Mouse (Mus musculus): Measurements from ENCODE around the gene Cfap97d1.

Gene Cfap97d1

DNA sequence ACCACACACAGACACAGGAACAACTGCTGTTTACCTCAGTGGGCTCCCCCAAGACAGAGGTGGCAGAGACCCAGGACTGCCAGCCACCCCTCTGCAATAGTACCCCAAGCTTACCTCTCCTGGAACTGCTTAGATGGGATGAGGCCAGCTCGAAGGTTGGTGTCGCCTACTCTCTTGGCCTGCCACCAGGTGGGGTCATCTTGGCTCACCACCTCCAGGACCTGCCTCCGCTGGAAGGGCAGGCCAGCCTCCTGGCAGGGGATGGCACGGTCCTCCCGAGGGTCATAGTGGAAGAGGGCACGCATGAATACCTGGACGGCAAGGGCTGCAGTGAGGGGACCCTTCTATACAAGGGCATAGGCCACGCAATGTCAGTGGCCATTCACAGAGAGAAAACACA lies 29.1 kb downstream of the Cfap97d1 start:
- DNase-seq, result no peak

DNA sequence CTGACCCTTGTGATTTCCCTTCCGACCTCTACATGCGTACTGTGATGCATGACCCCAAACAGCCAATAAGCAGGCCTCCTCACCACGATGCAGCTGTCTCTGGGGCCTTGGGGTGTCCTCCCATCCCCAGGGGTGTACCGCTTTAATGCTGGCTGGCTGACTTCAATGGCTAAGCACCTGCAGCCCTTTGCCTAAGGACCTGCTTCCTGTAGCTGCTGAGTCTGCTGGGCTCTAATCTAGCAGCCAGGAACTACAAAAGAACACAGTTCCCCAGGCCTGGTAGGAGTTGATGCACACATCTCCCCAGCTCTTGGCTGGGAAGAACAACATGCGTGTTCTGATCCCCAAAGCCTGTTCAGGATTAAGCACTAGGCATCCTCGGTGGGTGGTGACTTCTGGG lies 31.4 kb downstream of the Cfap97d1 start:
- no peak for DNase-seq

GRCm38 (mm10) chr11:102016136-102016535 lies 32.1 kb downstream of the Cfap97d1 start:
- no peak for DNase-seq

DNA sequence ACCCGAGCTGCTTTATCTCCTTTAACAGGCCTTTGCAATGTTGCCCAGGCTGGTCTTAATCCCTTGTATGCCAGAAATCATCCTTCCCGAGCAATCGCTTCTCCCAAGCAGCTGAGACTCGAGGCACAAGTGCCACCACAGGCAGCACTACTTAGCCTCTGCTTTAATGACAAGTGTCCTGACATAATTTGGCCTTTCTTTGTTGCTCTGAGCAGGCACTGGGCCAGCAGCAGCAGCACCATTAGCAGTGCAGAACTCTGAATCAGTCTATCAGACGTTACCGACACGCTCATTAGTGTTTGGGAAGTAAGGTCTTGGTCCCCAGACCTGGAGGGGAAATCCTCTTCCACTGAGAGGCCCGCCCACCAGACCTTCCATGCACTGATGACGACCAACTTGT lies 35.7 kb downstream of the Cfap97d1 start:
- DNase-seq, result no peak

DNA sequence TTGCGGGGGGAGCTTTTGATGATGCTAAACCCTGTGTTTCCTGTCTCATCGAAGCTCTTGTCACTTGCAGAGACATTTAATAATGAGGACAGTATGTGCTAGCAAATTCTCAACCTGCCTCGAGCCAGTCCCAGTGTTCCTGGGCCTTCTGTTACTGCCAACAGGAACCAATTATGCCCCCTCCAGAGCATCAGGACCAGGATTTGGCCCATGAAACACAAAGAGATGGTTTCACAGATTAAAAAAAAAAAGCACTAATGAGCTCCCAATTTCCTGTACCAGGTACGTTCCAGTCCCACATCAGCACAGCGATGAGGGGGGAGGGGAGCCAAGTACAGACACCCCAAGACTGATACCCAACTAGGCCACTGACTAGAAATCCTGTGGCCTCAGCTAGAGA lies 37.1 kb downstream of the Cfap97d1 start:
- no peak for DNase-seq

DNA sequence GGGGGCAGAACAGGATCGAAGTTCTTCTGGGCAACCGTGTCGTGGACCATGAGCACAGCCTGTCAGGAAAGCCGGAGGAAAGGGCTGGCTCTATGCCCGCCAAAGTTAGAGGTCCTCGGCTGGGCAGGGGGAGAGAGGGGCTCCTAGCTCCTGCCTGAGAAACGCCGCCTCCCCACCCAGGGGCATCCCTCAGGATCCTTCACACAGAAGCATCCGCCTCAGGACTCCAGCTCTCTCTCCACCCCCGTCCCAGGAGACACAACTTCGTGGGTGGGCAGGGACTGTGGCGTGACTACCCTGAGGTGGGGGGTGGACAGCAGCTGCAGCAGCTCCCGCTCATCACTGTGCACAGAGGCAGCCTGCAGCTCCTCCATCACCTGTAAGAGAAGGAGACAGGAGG lies 39.3 kb downstream of the Cfap97d1 start:
- DNase-seq, result no peak

DNA sequence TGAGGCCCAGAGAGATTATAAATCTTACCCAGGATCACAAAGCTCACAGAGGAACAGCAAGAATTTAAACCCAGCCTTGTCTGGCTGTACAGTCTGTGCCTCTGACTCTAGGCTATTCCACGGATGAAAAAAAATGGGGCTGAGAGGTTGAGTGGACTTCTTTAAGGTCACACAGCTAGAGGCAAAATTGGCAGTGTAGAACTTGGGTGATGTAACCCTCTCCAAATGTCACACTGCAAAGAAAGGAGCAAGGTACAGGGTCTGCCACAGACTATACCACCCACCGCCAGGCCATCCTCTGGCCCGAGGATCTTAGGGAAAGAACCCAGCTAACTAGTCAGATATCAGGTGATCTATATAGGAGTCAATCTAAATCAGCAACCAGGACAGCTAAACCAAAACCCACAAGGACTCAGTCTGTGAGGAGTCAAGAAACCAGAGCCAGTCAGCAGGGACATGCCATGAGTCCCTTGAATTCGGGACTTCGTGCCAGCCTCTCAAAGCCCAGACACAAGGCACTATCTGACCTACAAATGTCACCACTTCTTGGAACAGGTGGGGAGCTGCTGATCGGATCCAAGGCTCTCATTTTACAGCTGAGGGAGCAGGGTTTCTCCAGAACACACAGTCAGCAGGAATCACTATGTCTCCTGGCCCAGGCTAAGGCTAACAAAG lies 40.1 kb downstream of the Cfap97d1 start:
- DNase-seq, result no peak

DNA sequence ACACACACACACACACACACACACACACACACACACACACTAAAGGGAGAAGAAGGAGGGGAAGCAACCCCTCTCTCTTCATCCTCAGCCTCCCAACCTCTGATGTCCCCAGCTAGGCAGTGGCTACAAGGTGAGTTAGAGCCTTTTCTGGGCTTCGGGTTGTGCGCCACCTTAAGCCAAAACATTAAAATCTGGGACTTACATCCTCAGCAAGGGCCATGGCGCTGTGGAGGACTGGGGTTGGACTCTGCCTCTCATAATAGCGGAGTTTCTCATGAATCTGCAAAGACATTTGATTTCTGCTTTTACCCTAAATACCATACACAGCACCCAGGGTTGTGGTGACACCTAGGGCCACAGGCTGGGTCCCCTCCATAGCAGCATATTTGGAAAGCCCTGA lies 40.8 kb downstream of the Cfap97d1 start:
- no peak for DNase-seq

- DNase-seq, result no peak
Observed at GRCm38 (mm10) chr11:102025354-102025753, 41.3 kb downstream of the Cfap97d1 start.

DNA sequence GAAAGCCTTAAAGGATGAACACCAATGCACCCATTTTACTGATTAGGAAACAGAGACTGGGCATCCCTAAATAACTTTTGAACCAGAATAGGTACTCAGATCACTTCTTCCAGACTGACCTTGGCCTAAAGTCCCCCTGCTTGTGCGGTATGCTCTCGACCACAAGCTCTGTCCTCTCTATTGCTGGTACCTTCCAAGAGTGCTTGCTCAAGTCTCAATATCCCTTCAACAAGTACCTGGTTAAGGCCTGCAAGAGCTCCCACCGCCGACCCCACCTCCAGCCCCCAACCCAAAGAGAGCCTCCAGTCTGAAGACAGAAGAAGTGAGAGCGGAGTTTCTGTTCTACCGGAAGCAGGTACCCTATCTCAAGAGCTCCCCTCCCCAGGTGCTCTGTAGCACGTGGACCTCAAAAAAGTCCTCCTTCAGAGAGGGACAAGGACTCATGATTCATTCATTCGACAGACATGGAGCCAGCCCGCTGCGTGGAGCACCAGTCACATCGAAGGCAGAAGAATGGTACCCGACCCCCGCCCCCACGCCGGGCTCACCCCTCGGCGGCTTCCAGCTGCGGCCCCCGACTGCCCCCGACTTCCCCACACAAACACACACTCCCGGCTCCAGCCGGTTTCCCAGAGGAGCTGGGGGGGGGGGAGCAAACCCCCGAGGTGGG lies 42.0 kb downstream of the Cfap97d1 start:
- no peak for DNase-seq

GRCm38 (mm10) chr11:102026694-102027360 lies 42.7 kb downstream of the Cfap97d1 start:
- DNase-seq, result peak; percentile 86

- no peak for DNase-seq
Observed at GRCm38 (mm10) chr11:102027361-102028017, 43.4 kb downstream of the Cfap97d1 start.

GRCm38 (mm10) chr11:102028087-102028816 lies 44.2 kb downstream of the Cfap97d1 start, which contains the start of gene Mpp3:
TSS of gene Mpp3 (minus strand) at chr11:102028461.
- DNase-seq, result no peak

GRCm38 (mm10) chr11:102029304-102029703 lies 45.2 kb downstream of the Cfap97d1 start:
- DNase-seq, result no peak

DNA sequence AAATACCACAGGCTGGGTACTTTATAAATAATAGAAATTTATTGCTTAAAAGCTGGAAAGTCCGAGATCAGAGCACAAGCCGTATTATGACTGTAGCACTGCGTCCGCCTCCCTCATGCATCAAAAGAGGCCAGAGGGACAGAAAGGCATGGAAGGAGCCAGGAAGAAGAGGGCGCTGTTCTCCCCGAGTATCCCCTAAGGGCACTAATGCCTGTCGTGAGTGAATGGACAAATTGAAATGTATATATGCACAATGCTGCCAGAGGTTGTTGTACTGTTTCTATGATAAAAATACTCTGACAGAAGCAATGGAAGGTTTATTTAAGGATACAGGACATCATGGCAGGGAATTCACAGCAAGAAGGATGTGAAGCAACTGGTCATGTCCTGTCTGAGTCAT lies 45.9 kb downstream of the Cfap97d1 start:
- no peak for DNase-seq

- no peak for DNase-seq
Observed at GRCm38 (mm10) chr11:102031149-102031548, 47.1 kb downstream of the Cfap97d1 start.

GRCm38 (mm10) chr11:102033055-102033591 lies 49.0 kb downstream of the Cfap97d1 start:
- no peak for DNase-seq

DNA sequence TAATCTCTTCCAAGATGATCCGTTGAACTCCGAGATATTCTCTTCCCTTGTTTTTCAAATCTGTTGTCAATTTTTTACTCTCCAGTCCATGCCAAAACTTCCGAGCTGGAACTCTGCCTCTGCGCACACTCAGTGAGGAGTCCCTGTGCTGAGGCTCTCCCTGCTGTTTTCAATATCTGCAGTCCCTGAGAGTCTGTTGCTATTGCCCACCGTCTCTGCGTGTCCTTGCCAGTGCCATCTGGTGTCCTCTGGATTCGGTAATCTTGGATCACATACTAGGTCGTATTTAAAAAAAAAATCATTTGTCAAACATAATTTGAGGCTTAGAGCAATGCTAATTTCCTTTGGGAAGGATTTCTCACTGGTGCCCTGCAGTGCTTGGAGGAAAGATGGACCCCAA lies 50.8 kb downstream of the Cfap97d1 start:
- no peak for DNase-seq

- DNase-seq, result no peak
Observed at GRCm38 (mm10) chr11:102035456-102035960, 51.4 kb downstream of the Cfap97d1 start.

GRCm38 (mm10) chr11:102036336-102036735 lies 52.3 kb downstream of the Cfap97d1 start:
- no peak for DNase-seq

DNA sequence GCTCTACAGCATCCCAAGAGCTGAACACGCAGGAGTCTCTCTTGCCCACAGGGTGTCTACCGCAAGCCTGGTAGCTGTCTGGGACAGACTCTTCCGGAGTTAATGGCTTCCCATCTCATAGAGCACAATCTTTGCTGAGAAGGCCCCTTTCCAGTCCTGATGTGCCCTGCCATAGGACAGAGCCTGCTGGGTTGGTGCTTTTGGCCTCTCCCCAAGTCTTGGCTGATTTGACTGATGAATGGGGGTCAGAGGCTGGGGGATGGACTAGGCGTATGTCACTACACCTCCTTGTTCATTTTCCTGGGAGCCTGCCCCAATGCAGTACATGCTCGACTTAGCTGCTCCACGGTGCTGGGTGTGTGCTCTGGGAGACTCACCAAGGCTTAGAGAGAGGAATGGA lies 53.7 kb downstream of the Cfap97d1 start:
- no peak for DNase-seq

GRCm38 (mm10) chr11:102039487-102040137 lies 55.5 kb downstream of the Cfap97d1 start:
- no peak for DNase-seq
